ENCODE assay signal across 10 mouse cellular contexts in genomic region chr10:80294311-80294710, GRCm38 (mm10). TPM values are rescaled to one million over a fixed set of nuclear protein-coding genes. Genes with fewer than 3 reads are reported as not detected.
DNase-seq lines count a peak whose midpoint lies in the region; ATAC-seq and TF ChIP-seq lines count a peak whose summit lies in the region.
"Had no signal": no experiment of that assay in that cellular context is flagged by ENCODE, and none has a peak within 500 bp of the region (broad histone marks: within the 10 kb centered on the region; RNA-seq: fewer than 3 reads in every experiment).

No protein-coding gene starts in this region.

- peaks cover 20% of the 10 kb centered on the region for H3K27me3 ChIP-seq in liver, embryonic 11.5 days (replicated peaks; ENCODE audit: control insufficient read depth, insufficient read depth, low read length)
- no peaks in the 10 kb centered on the region for H3K27me3 ChIP-seq in hindbrain, postnatal 0 days (ENCODE audit: insufficient read depth, low read length)
- peaks cover 7% of the 10 kb centered on the region for H3K27me3 ChIP-seq in myocyte (ENCODE audit: control insufficient read depth, insufficient read depth, insufficient read length)

- H3ac ChIP-seq in myocyte (ENCODE audit: control insufficient read depth, insufficient read length): no peak overlapping the region

- WGBS in liver, embryonic 11.5 days: 86% methylated on average over 4 of the region's 4 CpGs
- 70% methylated on average over 4 of the region's 4 CpGs for WGBS in hindbrain, postnatal 0 days

- H3K9ac ChIP-seq in liver, embryonic 11.5 days (ENCODE audit: low read depth, low read length): peak overlapping the region; percentile 100
- H3K9ac ChIP-seq in hindbrain, postnatal 0 days (replicated peaks; ENCODE audit: low read length): peak overlapping the region; percentile 4; the same call in 1 of the 2 replicates

- no peak for TF ChIP-seq CTCF in hindbrain, postnatal 0 days (IDR thresholded peaks at IDR 0.05; ENCODE audit: low read depth)

- peaks cover 14% of the 10 kb centered on the region for H3K36me3 ChIP-seq in liver, embryonic 11.5 days (ENCODE audit: control insufficient read depth, insufficient read depth, low read length)
- H3K36me3 ChIP-seq in hindbrain, postnatal 0 days (ENCODE audit: insufficient read depth, low read length): peaks cover 10% of the 10 kb centered on the region; the same call in 1 of the 2 replicates
- H3K36me3 ChIP-seq in myocyte (ENCODE audit: control insufficient read depth, insufficient read depth): peaks cover 16% of the 10 kb centered on the region

- H3K4me1 ChIP-seq in liver, embryonic 11.5 days (replicated peaks; ENCODE audit: control insufficient read depth, insufficient read depth, low read length): peaks cover 21% of the 10 kb centered on the region
- peaks cover 31% of the 10 kb centered on the region for H3K4me1 ChIP-seq in hindbrain, postnatal 0 days (ENCODE audit: insufficient read depth, low read length)

- H3K9me3 ChIP-seq in liver, embryonic 11.5 days (ENCODE audit: control insufficient read depth, low read length): no peaks in the 10 kb centered on the region
- H3K9me3 ChIP-seq in hindbrain, postnatal 0 days (ENCODE audit: low read length): no peaks in the 10 kb centered on the region

- TF ChIP-seq POLR2A in myocyte (IDR thresholded peaks at IDR 0.05; ENCODE audit: insufficient read length, low read depth): peak; percentile 44

- H3K4me3 ChIP-seq in liver, embryonic 11.5 days (ENCODE audit: low read depth, low read length): peak overlapping the region; percentile 96
- H3K4me3 ChIP-seq in hindbrain, postnatal 0 days (ENCODE audit: low read length): no peak overlapping the region
- peak overlapping the region; percentile 94 for H3K4me3 ChIP-seq in myocyte

- ATAC-seq in liver, embryonic 11.5 days (replicated peaks; ENCODE audit: low FRiP score): no peak
- no peak for ATAC-seq in hindbrain, postnatal 0 days

- H3K79me2 ChIP-seq in myocyte (ENCODE audit: control insufficient read depth, insufficient read depth): peaks cover 15% of the 10 kb centered on the region

- no peak for DNase-seq in liver, embryonic 11.5 days (ENCODE audit: low spot score)
- DNase-seq in liver (no peak), NIH3T3 (ENCODE audit: low read depth) (peak; percentile 44)
- no peak for DNase-seq in hindbrain, postnatal 0 days (ENCODE audit: low spot score)
- DNase-seq in layer of hippocampus, adult 18-20 months (ENCODE audit: low spot score in 2 of 2): no peak
- no peak for DNase-seq in urinary bladder, adult 2 months (ENCODE audit: low spot score)
- no peak for DNase-seq in B cell, adult 2 months
- DNase-seq: heart, adult 11 months; thymus, postnatal 14 days had no signal

- H3K4me2 ChIP-seq in liver, embryonic 11.5 days: peak overlapping the region; percentile 83
- H3K4me2 ChIP-seq in hindbrain, postnatal 0 days (ENCODE audit: low read depth, low read length): no peak overlapping the region
- H3K4me2 ChIP-seq in myocyte (ENCODE audit: low read depth): peak overlapping the region; percentile 80

- H3K27ac ChIP-seq in liver, embryonic 11.5 days (ENCODE audit: low read depth, low read length): peak overlapping the region; percentile 62
- H3K27ac ChIP-seq in hindbrain, postnatal 0 days: 0 out of 2 replicates have a peak overlapping the region, but pooled peaks have one; percentile 6

TF ChIP-seq in myocyte, 11 proteins besides CTCF, POLR2A, EP300 and RAD21:
- TF ChIP-seq E2F4 (IDR thresholded peaks at IDR 0.05; ENCODE audit: insufficient read depth) (no peak), MYOG (IDR thresholded peaks at IDR 0.05; ENCODE audit: control insufficient read depth in 1 of 3, insufficient read depth in 1 of 3, insufficient read length in 2 of 3, low read depth in 2 of 3) (no peak), TCF12 (IDR thresholded peaks at IDR 0.05; ENCODE audit: insufficient read depth, poor library complexity, severe bottlenecking) (no peak), MYOD1 (IDR thresholded peaks at IDR 0.05; ENCODE audit: control insufficient read depth in 1 of 3, insufficient read length in 2 of 3, low read depth in 2 of 3) (no peak)

RNA-seq across cellular contexts. Expression of gene Apc2, which starts 1.5 kb away (rescaled TPM):
- polyA plus RNA-seq in liver, embryonic 11.5 days (2014; fragmentation: Nextera tagmentation; extraction: Ambion mirVana): 0.30 and 0.45 TPM in 2 replicates
- total RNA-seq in hindbrain, postnatal 0 days (2014; rRNA removed): 358 and 374 TPM in 2 replicates
- 81.3 and 97.6 TPM in 2 replicates for polyA plus RNA-seq in hindbrain, postnatal 0 days (2015; fragmentation: Nextera tagmentation; extraction: Ambion mirVana)
- polyA plus RNA-seq in myocyte (2012; fragmentation: generic; extraction: Trizol): 0.24 TPM
- 10 to 100 TPM; 94.5 to 95.5 TPM for total RNA-seq in layer of hippocampus, adult 18-20 months (2021)
- 0.76 and 1.4 TPM in 2 replicates for polyA plus RNA-seq in urinary bladder, adult 2 months (2012; rRNA removed)

RNA-seq across cellular contexts. Expression of gene Rps15, which starts 2.1 kb away (rescaled TPM):
- polyA plus RNA-seq in liver, embryonic 11.5 days (2014; fragmentation: Nextera tagmentation; extraction: Ambion mirVana): 1,270 and 1,408 TPM in 2 replicates
- total RNA-seq in hindbrain, postnatal 0 days (2014; rRNA removed): 1,031 and 1,483 TPM in 2 replicates
- 676 and 682 TPM in 2 replicates for polyA plus RNA-seq in hindbrain, postnatal 0 days (2015; fragmentation: Nextera tagmentation; extraction: Ambion mirVana)
- 4,761 TPM for polyA plus RNA-seq in myocyte (2012; fragmentation: generic; extraction: Trizol)
- 1,000 to 10,000 TPM in 1 of 2 experiments, 100 to 1,000 TPM in 1; 997 to 1,043 TPM for total RNA-seq in layer of hippocampus, adult 18-20 months (2021)
- 3,215 and 3,453 TPM in 2 replicates for polyA plus RNA-seq in urinary bladder, adult 2 months (2012; rRNA removed)

RNA-seq across cellular contexts. Expression of gene 2310011J03Rik, which starts 26.0 kb away (rescaled TPM):
- 46.2 and 47.8 TPM in 2 replicates for polyA plus RNA-seq in liver, embryonic 11.5 days (2014; fragmentation: Nextera tagmentation; extraction: Ambion mirVana)
- total RNA-seq in hindbrain, postnatal 0 days (2014; rRNA removed): 28.9 and 36.0 TPM in 2 replicates
- polyA plus RNA-seq in hindbrain, postnatal 0 days (2015; fragmentation: Nextera tagmentation; extraction: Ambion mirVana): 35.7 and 38.4 TPM in 2 replicates
- 44.0 TPM for polyA plus RNA-seq in myocyte (2012; fragmentation: generic; extraction: Trizol)
- total RNA-seq in layer of hippocampus, adult 18-20 months (2021): 10 to 100 TPM; 25.0 to 25.9 TPM
- 41.8 and 45.6 TPM in 2 replicates for polyA plus RNA-seq in urinary bladder, adult 2 months (2012; rRNA removed)

RNA-seq across cellular contexts. Expression of gene Dazap1, which starts 33.0 kb away (rescaled TPM):
- 49.2 and 55.0 TPM in 2 replicates for polyA plus RNA-seq in liver, embryonic 11.5 days (2014; fragmentation: Nextera tagmentation; extraction: Ambion mirVana)
- 79.1 and 104 TPM in 2 replicates for total RNA-seq in hindbrain, postnatal 0 days (2014; rRNA removed)
- 38.5 and 39.4 TPM in 2 replicates for polyA plus RNA-seq in hindbrain, postnatal 0 days (2015; fragmentation: Nextera tagmentation; extraction: Ambion mirVana)
- polyA plus RNA-seq in myocyte (2012; fragmentation: generic; extraction: Trizol): 123 TPM
- total RNA-seq in layer of hippocampus, adult 18-20 months (2021): 10 to 100 TPM; 77.2 to 83.0 TPM
- 68.2 and 82.3 TPM in 2 replicates for polyA plus RNA-seq in urinary bladder, adult 2 months (2012; rRNA removed)

RNA-seq across cellular contexts. Expression of gene Gamt, which starts 33.5 kb away (rescaled TPM):
- 49.0 and 49.7 TPM in 2 replicates for polyA plus RNA-seq in liver, embryonic 11.5 days (2014; fragmentation: Nextera tagmentation; extraction: Ambion mirVana)
- 40.9 and 44.5 TPM in 2 replicates for total RNA-seq in hindbrain, postnatal 0 days (2014; rRNA removed)
- polyA plus RNA-seq in hindbrain, postnatal 0 days (2015; fragmentation: Nextera tagmentation; extraction: Ambion mirVana): 32.4 and 35.9 TPM in 2 replicates
- 162 TPM for polyA plus RNA-seq in myocyte (2012; fragmentation: generic; extraction: Trizol)
- total RNA-seq in layer of hippocampus, adult 18-20 months (2021): 10 to 100 TPM; 24.5 to 26.7 TPM
- polyA plus RNA-seq in urinary bladder, adult 2 months (2012; rRNA removed): 17.4 and 19.0 TPM in 2 replicates

Comparison
In these comparisons a context has a peak if more than half of its experiments do, and no peak if none do; other contexts are left out.
1. RNA of gene Apc2, which starts 1.5 kb away (polyA plus RNA-seq): 81.3 to 97.6 TPM in hindbrain, postnatal 0 days; 0.76 to 1.4 TPM in urinary bladder, adult 2 months, 0.30 to 0.45 TPM in liver, embryonic 11.5 days and 0.24 TPM in myocyte (single experiment); every median in the first group is over 10 times any median in the second.